Mouse (Mus musculus): Measurements from ENCODE around the gene S1pr3. TPM values are rescaled to one million over a fixed set of nuclear protein-coding genes. Genes with fewer than 3 reads are reported as not detected.

The S1pr3 gene
- polyA plus RNA-seq, 1 experiment from 2014 or later, result 36.8 TPM

GRCm38 (mm10) chr13:51456190-51456878 is 47.9 kb downstream of the S1pr3 start:
- H3K4me2 ChIP-seq (ENCODE audit: low read depth, low read length), result no peak overlapping the region
- H3K27me3 ChIP-seq (ENCODE audit: control insufficient read depth, insufficient read depth, low read length), result no peaks in the 10 kb centered on the region
- H3K9me3 ChIP-seq (replicated peaks; ENCODE audit: control insufficient read depth, low read length), result no peaks in the 10 kb centered on the region
- ATAC-seq (ENCODE audit: insufficient read depth, low FRiP score), result no peak
- H3K9ac ChIP-seq (ENCODE audit: low read length), result no peak overlapping the region
- H3K4me3 ChIP-seq (replicated peaks; ENCODE audit: low read length), result no peak overlapping the region
- H3K4me1 ChIP-seq (ENCODE audit: control insufficient read depth, insufficient read depth, low read length), result no peaks in the 10 kb centered on the region
- no peak overlapping the region for H3K27ac ChIP-seq (ENCODE audit: low read length)
- WGBS, result 26% methylated on average over 4 of the region's 4 CpGs
- H3K36me3 ChIP-seq (ENCODE audit: control insufficient read depth, insufficient read depth, low read length), result no peaks in the 10 kb centered on the region

GRCm38 (mm10) chr13:51464294-51464693 is 55.9 kb downstream of the S1pr3 start:
- Histone ChIP-seq H3K4me2 (ENCODE audit: low read depth, low read length) (no peak overlapping the region), H3K9me3 (replicated peaks; ENCODE audit: control insufficient read depth, low read length) (no peaks in the 10 kb centered on the region), H3K4me1 (ENCODE audit: control insufficient read depth, insufficient read depth, low read length) (no peaks in the 10 kb centered on the region), H3K9ac (ENCODE audit: low read length) (no peak overlapping the region), H3K27ac (ENCODE audit: low read length) (no peak overlapping the region), H3K27me3 (ENCODE audit: control insufficient read depth, insufficient read depth, low read length) (no peaks in the 10 kb centered on the region), H3K4me3 (replicated peaks; ENCODE audit: low read length) (no peak overlapping the region), H3K36me3 (ENCODE audit: control insufficient read depth, insufficient read depth, low read length) (no peaks in the 10 kb centered on the region)
- WGBS, result 67% methylated on average over 4 of the region's 4 CpGs
- no peak for ATAC-seq (ENCODE audit: insufficient read depth, low FRiP score)

GRCm38 (mm10) chr13:51466117-51466841 is 57.8 kb downstream of the S1pr3 start:
- Histone ChIP-seq H3K4me1 (ENCODE audit: control insufficient read depth, insufficient read depth, low read length) (no peaks in the 10 kb centered on the region), H3K27ac (ENCODE audit: low read length) (no peak overlapping the region), H3K36me3 (ENCODE audit: control insufficient read depth, insufficient read depth, low read length) (no peaks in the 10 kb centered on the region), H3K9ac (ENCODE audit: low read length) (no peak overlapping the region), H3K4me2 (ENCODE audit: low read depth, low read length) (no peak overlapping the region), H3K4me3 (replicated peaks; ENCODE audit: low read length) (no peak overlapping the region), H3K27me3 (ENCODE audit: control insufficient read depth, insufficient read depth, low read length) (no peaks in the 10 kb centered on the region), H3K9me3 (replicated peaks; ENCODE audit: control insufficient read depth, low read length) (no peaks in the 10 kb centered on the region)
- 79% methylated on average over 14 of the region's 14 CpGs for WGBS
- ATAC-seq (ENCODE audit: insufficient read depth, low FRiP score), result no peak

GRCm38 (mm10) chr13:51468697-51469250 is 60.3 kb downstream of the S1pr3 start:
- no peak overlapping the region for H3K27ac ChIP-seq (ENCODE audit: low read length)
- H3K4me3 ChIP-seq (replicated peaks; ENCODE audit: low read length), result no peak overlapping the region
- no peaks in the 10 kb centered on the region for H3K36me3 ChIP-seq (ENCODE audit: control insufficient read depth, insufficient read depth, low read length)
- 73% methylated on average over 17 of the region's 17 CpGs for WGBS
- H3K27me3 ChIP-seq (ENCODE audit: control insufficient read depth, insufficient read depth, low read length), result no peaks in the 10 kb centered on the region
- ATAC-seq (ENCODE audit: insufficient read depth, low FRiP score), result no peak
- H3K9me3 ChIP-seq (replicated peaks; ENCODE audit: control insufficient read depth, low read length), result no peaks in the 10 kb centered on the region
- no peaks in the 10 kb centered on the region for H3K4me1 ChIP-seq (ENCODE audit: control insufficient read depth, insufficient read depth, low read length)
- H3K4me2 ChIP-seq (ENCODE audit: low read depth, low read length), result no peak overlapping the region
- no peak overlapping the region for H3K9ac ChIP-seq (ENCODE audit: low read length)

Other genes starting within 250 kb of the S1pr3 start
- gene Nxnl2, start 237.6 kb upstream of the S1pr3 start, polyA plus RNA-seq (2015; fragmentation: Nextera tagmentation; extraction: Ambion mirVana), result 1.3 and 1.5 TPM in 2 replicates
- 0.14 and 0.31 TPM in 2 replicates for gene Shc3, start 160.8 kb downstream of the S1pr3 start, polyA plus RNA-seq (2015; fragmentation: Nextera tagmentation; extraction: Ambion mirVana)
- gene Cks2, start 236.6 kb downstream of the S1pr3 start, polyA plus RNA-seq (2015; fragmentation: Nextera tagmentation; extraction: Ambion mirVana), result 262 and 274 TPM in 2 replicates
- gene Secisbp2, start 243.1 kb downstream of the S1pr3 start, polyA plus RNA-seq (2015; fragmentation: Nextera tagmentation; extraction: Ambion mirVana), result 22.6 and 24.4 TPM in 2 replicates

Measured in stomach, embryonic 16.5 days (tissue).